Mouse (Mus musculus): ENCODE results near the gene Eif5a. TPM values are rescaled to one million over a fixed set of nuclear protein-coding genes. Genes with fewer than 3 reads are reported as not detected.
"Not testable (repeated sequence)": the region's sequence is repeated elsewhere in the genome, so short reads cannot be mapped to it uniquely, and the experiment has no call there.

Gene Eif5a
- polyA plus RNA-seq, 1 experiment from 2014 or later, result 2,970 TPM

GRCm38 (mm10) chr11:69930967-69931537 lies 9.3 kb upstream of the Eif5a start:
- Histone ChIP-seq H3K9me3 (no peaks in the 10 kb centered on the region), H3K27ac (no peak overlapping the region), H3K4me3 (no peak overlapping the region), H3K27me3 (ENCODE audit: poor library complexity, severe bottlenecking) (peaks cover 22% of the 10 kb centered on the region), H3K4me1 (peaks cover 24% of the 10 kb centered on the region), H3K36me3 (replicated peaks) (no peaks in the 10 kb centered on the region)
- 63% methylated on average over 3 of the region's 3 CpGs for WGBS
- DNase-seq (ENCODE audit: extremely low spot score, low spot score), result no peak

GRCm38 (mm10) chr11:69930176-69930575 lies 8.4 kb upstream of the Eif5a start:
- peaks cover 15% of the 10 kb centered on the region for H3K4me1 ChIP-seq
- WGBS, result 92% methylated on average over 8 of the region's 8 CpGs
- H3K27me3 ChIP-seq (ENCODE audit: poor library complexity, severe bottlenecking), result peaks cover 13% of the 10 kb centered on the region
- not testable (repeated sequence) for H3K9me3 ChIP-seq; H3K36me3 ChIP-seq (replicated peaks); H3K4me3 ChIP-seq; DNase-seq (ENCODE audit: extremely low spot score, low spot score); H3K27ac ChIP-seq

- 91% methylated on average over 4 of the region's 4 CpGs for WGBS
- Histone ChIP-seq H3K4me3 (no peak overlapping the region), H3K27me3 (ENCODE audit: poor library complexity, severe bottlenecking) (peaks cover 8% of the 10 kb centered on the region), H3K9me3 (no peaks in the 10 kb centered on the region), H3K4me1 (peaks cover 10% of the 10 kb centered on the region), H3K27ac (no peak overlapping the region), H3K36me3 (replicated peaks) (no peaks in the 10 kb centered on the region)
- no peak for DNase-seq (ENCODE audit: extremely low spot score, low spot score)
Measured at GRCm38 (mm10) chr11:69929712-69930111, 8.0 kb upstream of the Eif5a start.

- WGBS, result 97% methylated on average over 2 of the region's 2 CpGs
- no peaks in the 10 kb centered on the region for H3K36me3 ChIP-seq (replicated peaks)
- H3K27me3 ChIP-seq (ENCODE audit: poor library complexity, severe bottlenecking), result no peaks in the 10 kb centered on the region
- no peaks in the 10 kb centered on the region for H3K9me3 ChIP-seq
- no peak for DNase-seq (ENCODE audit: extremely low spot score, low spot score)
- peaks cover 6% of the 10 kb centered on the region for H3K4me1 ChIP-seq
- H3K4me3 ChIP-seq, result no peak overlapping the region
- no peak overlapping the region for H3K27ac ChIP-seq
Measured at GRCm38 (mm10) chr11:69927501-69927900, 5.7 kb upstream of the Eif5a start.

GRCm38 (mm10) chr11:69922796-69923195 lies 1.0 kb upstream of the Eif5a start:
- H3K27me3 ChIP-seq (ENCODE audit: poor library complexity, severe bottlenecking), result no peaks in the 10 kb centered on the region
- H3K36me3 ChIP-seq (replicated peaks), result peaks cover 20% of the 10 kb centered on the region
- peaks cover 31% of the 10 kb centered on the region for H3K4me1 ChIP-seq
- no peak for DNase-seq (ENCODE audit: extremely low spot score, low spot score)
- H3K4me3 ChIP-seq, result peak overlapping the region; percentile 99
- WGBS, result 66% methylated on average over 3 of the region's 3 CpGs
- peak overlapping the region; percentile 99 for H3K27ac ChIP-seq
- H3K9me3 ChIP-seq, result no peaks in the 10 kb centered on the region

- Histone ChIP-seq H3K27me3 (ENCODE audit: poor library complexity, severe bottlenecking) (no peaks in the 10 kb centered on the region), H3K4me3 (peak overlapping the region; percentile 99), H3K9me3 (no peaks in the 10 kb centered on the region), H3K36me3 (replicated peaks) (peaks cover 26% of the 10 kb centered on the region), H3K4me1 (peaks cover 35% of the 10 kb centered on the region), H3K27ac (peak overlapping the region; percentile 99)
- no peak for DNase-seq (ENCODE audit: extremely low spot score, low spot score)
- 3% methylated on average over 12 of the region's 12 CpGs for WGBS
Measured at GRCm38 (mm10) chr11:69922012-69922756, 426 bp upstream of the Eif5a start.

- Histone ChIP-seq H3K4me3 (peak overlapping the region; percentile 99), H3K4me1 (peaks cover 53% of the 10 kb centered on the region), H3K36me3 (replicated peaks) (peaks cover 44% of the 10 kb centered on the region), H3K9me3 (no peaks in the 10 kb centered on the region), H3K27ac (peak overlapping the region; percentile 99), H3K27me3 (ENCODE audit: poor library complexity, severe bottlenecking) (no peaks in the 10 kb centered on the region)
- DNase-seq (ENCODE audit: extremely low spot score, low spot score), result peak; percentile 70
- under 1% methylated on average over 64 of the region's 65 CpGs for WGBS
Measured at GRCm38 (mm10) chr11:69920266-69921031, 1.3 kb downstream of the Eif5a start.

- 1% methylated on average over 17 of the region's 17 CpGs for WGBS
- Histone ChIP-seq H3K27me3 (ENCODE audit: poor library complexity, severe bottlenecking) (no peaks in the 10 kb centered on the region), H3K36me3 (replicated peaks) (peaks cover 51% of the 10 kb centered on the region), H3K4me3 (peak overlapping the region; percentile 99), H3K27ac (peak overlapping the region; percentile 99), H3K4me1 (peaks cover 60% of the 10 kb centered on the region), H3K9me3 (no peaks in the 10 kb centered on the region)
- DNase-seq (ENCODE audit: extremely low spot score, low spot score), result peak; percentile 62
Measured at GRCm38 (mm10) chr11:69919661-69920265, 2.0 kb downstream of the Eif5a start.

- no peak for DNase-seq (ENCODE audit: extremely low spot score, low spot score)
- no peaks in the 10 kb centered on the region for H3K27me3 ChIP-seq (ENCODE audit: poor library complexity, severe bottlenecking)
- H3K4me1 ChIP-seq, result peaks cover 67% of the 10 kb centered on the region
- 0 out of 2 replicates have a peak overlapping the region, but pooled peaks have one; percentile 99 for H3K27ac ChIP-seq
- H3K4me3 ChIP-seq, result peak overlapping the region; percentile 99
- peaks cover 55% of the 10 kb centered on the region for H3K36me3 ChIP-seq (replicated peaks)
- H3K9me3 ChIP-seq, result no peaks in the 10 kb centered on the region
- WGBS, result 87% methylated on average over 9 of the region's 9 CpGs
Measured at GRCm38 (mm10) chr11:69919053-69919452, 2.7 kb downstream of the Eif5a start.

- peaks cover 61% of the 10 kb centered on the region for H3K36me3 ChIP-seq (replicated peaks)
- no peaks in the 10 kb centered on the region for H3K9me3 ChIP-seq
- peaks cover 76% of the 10 kb centered on the region for H3K4me1 ChIP-seq
- peak overlapping the region; percentile 19; the same call in 1 of the 2 replicates for H3K4me3 ChIP-seq
- DNase-seq (ENCODE audit: extremely low spot score, low spot score), result no peak
- whole genome bisulfite sequencing, result 89% methylated on average over 5 of the region's 5 CpGs
- H3K27ac ChIP-seq, result no peak overlapping the region
- H3K27me3 ChIP-seq (ENCODE audit: poor library complexity, severe bottlenecking), result no peaks in the 10 kb centered on the region
Measured at GRCm38 (mm10) chr11:69918118-69918517, 3.6 kb downstream of the Eif5a start.

GRCm38 (mm10) chr11:69917379-69917948 lies 4.3 kb downstream of the Eif5a start:
- no peaks in the 10 kb centered on the region for H3K9me3 ChIP-seq
- H3K4me1 ChIP-seq, result peaks cover 74% of the 10 kb centered on the region
- no peak overlapping the region for H3K27ac ChIP-seq
- H3K27me3 ChIP-seq (ENCODE audit: poor library complexity, severe bottlenecking), result no peaks in the 10 kb centered on the region
- peaks cover 68% of the 10 kb centered on the region for H3K36me3 ChIP-seq (replicated peaks)
- DNase-seq (ENCODE audit: extremely low spot score, low spot score), result no peak
- 88% methylated on average over 8 of the region's 8 CpGs for WGBS
- peak overlapping the region; percentile 19; the same call in 1 of the 2 replicates for H3K4me3 ChIP-seq

- H3K27ac ChIP-seq; H3K9me3 ChIP-seq; H3K27me3 ChIP-seq (ENCODE audit: poor library complexity, severe bottlenecking); DNase-seq (ENCODE audit: extremely low spot score, low spot score): not testable (repeated sequence)
- Histone ChIP-seq H3K4me1 (peaks cover 69% of the 10 kb centered on the region), H3K4me3 (peak overlapping the region; percentile 96; the same call in 1 of the 2 replicates), H3K36me3 (replicated peaks) (peaks cover 74% of the 10 kb centered on the region)
- 72% methylated on average over 7 of the region's 7 CpGs for WGBS
Measured at GRCm38 (mm10) chr11:69916652-69917378, 4.9 kb downstream of the Eif5a start.

All from forebrain, embryonic 10.5 days (tissue).